Mouse (Mus musculus) embryonic facial prominence, embryonic 11.5 days (tissue): Measurements from ENCODE around the gene Zdhhc14. TPM values are rescaled to one million over a fixed set of nuclear protein-coding genes. Genes with fewer than 3 reads are reported as not detected.

ENCODE experiments used
- ATAC-seq: fragments of 200-750 bp; cut with Nextera tagmentation; replicated peaks from 2 replicates; pipeline ENCODE4 v1.8.0; 2017; ENCODE audit warnings: low read depth; ENCODE audit not compliant: insufficient number of reproducible peaks, low FRiP score, low TSS enrichment
- DNase-seq: peaks from one replicate; pipeline ENCODE4 v3.0.0-alpha.2; 2015; ENCODE audit warnings: low spot score
- H3K27ac ChIP-seq: fragments of 300-500 bp; sonication (generic); replicated peaks from 2 replicates; pipeline ENCODE4 v1.5.1; 2014; ENCODE audit warnings: mild to moderate bottlenecking, low read depth, low read length, control low read depth
- H3K27me3 ChIP-seq: fragments of 300-500 bp; sonication (generic); 2 replicates; pipeline ENCODE4 v1.6.1; 2014; ENCODE audit warnings: mild to moderate bottlenecking, low read length, moderate library complexity, mixed read lengths; ENCODE audit not compliant: control insufficient read depth, insufficient read depth
- H3K36me3 ChIP-seq: fragments of 300-500 bp; sonication (generic); replicated peaks from 2 replicates; pipeline ENCODE4 v1.6.1; 2014; ENCODE audit warnings: low read depth, mild to moderate bottlenecking, low read length, moderate library complexity, mixed read lengths; ENCODE audit not compliant: control insufficient read depth, insufficient read depth
- H3K4me1 ChIP-seq: fragments of 300-500 bp; sonication (generic); 2 replicates; pipeline ENCODE4 v1.6.1; 2014; ENCODE audit warnings: low read length, mixed read lengths; ENCODE audit not compliant: control insufficient read depth, insufficient read depth
- H3K4me2 ChIP-seq: fragments of 300-500 bp; sonication (generic); 2 replicates; pipeline ENCODE4 v1.6.1; 2014; ENCODE audit warnings: low read depth, mild to moderate bottlenecking, control low read depth, low read length, moderate library complexity
- H3K4me3 ChIP-seq: fragments of 300-500 bp; sonication (generic); 2 replicates; pipeline ENCODE4 v1.5.1; 2014; ENCODE audit warnings: low read depth, low read length, control low read depth
- H3K9ac ChIP-seq: fragments of 300-500 bp; sonication (generic); replicated peaks from 2 replicates; pipeline ENCODE4 v1.6.1; 2014; ENCODE audit warnings: mild to moderate bottlenecking, control low read depth, low read length
- H3K9me3 ChIP-seq: fragments of 300-500 bp; sonication (generic); replicated peaks from 2 replicates; pipeline ENCODE4 v1.6.1; 2016; ENCODE audit warnings: mild to moderate bottlenecking, low read length, inconsistent platforms, mixed read lengths; ENCODE audit not compliant: control insufficient read depth
- WGBS: fragments of 180-500 bp; shearing (Covaris S2); extraction: QIAGEN DNeasy Blood & Tissue Kit; methylation state at CpG from one replicate; pipeline ENCODE4 v1.1.7; 2014; 5-methylcytosine and 5-hydroxymethylcytosine counted together
- polyA plus RNA-seq: library from polyadenylated mRNA; unstranded; fragments of >200 nt; fragmentation: Nextera tagmentation; extraction: Ambion mirVana; gene quantifications from 2 replicates; pipeline ENCODE4 v1.2.1, GENCODE M21; 2014

The Zdhhc14 gene
- polyA plus RNA-seq, 1 experiment from 2014 or later, result 2.0 TPM

- no peaks in the 10 kb centered on the region for H3K36me3 ChIP-seq
- no peak overlapping the region for H3K4me2 ChIP-seq
- no peak overlapping the region for H3K9ac ChIP-seq
- 76% methylated on average over 8 of the region's 8 CpGs for WGBS
- H3K4me1 ChIP-seq, result no peaks in the 10 kb centered on the region
- DNase-seq (no peak), ATAC-seq (no peak)
- no peaks in the 10 kb centered on the region for H3K27me3 ChIP-seq
- H3K9me3 ChIP-seq, result no peaks in the 10 kb centered on the region
- H3K4me3 ChIP-seq, result no peak overlapping the region
- no peak overlapping the region for H3K27ac ChIP-seq
These were observed 174.3 kb downstream of the Zdhhc14 start for GRCm38 (mm10) chr17:5666652-5667051.

- 63% methylated on average over 3 of the region's 3 CpGs for WGBS
- Histone ChIP-seq H3K27me3 (no peaks in the 10 kb centered on the region), H3K9ac (no peak overlapping the region)
These were observed 176.1 kb downstream of the Zdhhc14 start for GRCm38 (mm10) chr17:5668456-5668855.

GRCm38 (mm10) chr17:5668981-5669380 is 176.6 kb downstream of the Zdhhc14 start:
- H3K4me2 ChIP-seq, result no peak overlapping the region
- no peak overlapping the region for H3K4me3 ChIP-seq
- DNase-seq (peak; percentile 12), ATAC-seq (no peak)
- no peaks in the 10 kb centered on the region for H3K36me3 ChIP-seq
- no peaks in the 10 kb centered on the region for H3K9me3 ChIP-seq
- H3K9ac ChIP-seq, result no peak overlapping the region
- no peaks in the 10 kb centered on the region for H3K27me3 ChIP-seq
- no peak overlapping the region for H3K27ac ChIP-seq
- WGBS, result 42% methylated on average over 7 of the region's 7 CpGs
- no peaks in the 10 kb centered on the region for H3K4me1 ChIP-seq

More at GRCm38 (mm10) chr17:5668456-5668855, 176.1 kb downstream of the Zdhhc14 start:
- Histone ChIP-seq H3K9me3 (no peaks in the 10 kb centered on the region), H3K4me3 (no peak overlapping the region), H3K36me3 (no peaks in the 10 kb centered on the region), H3K4me1 (no peaks in the 10 kb centered on the region), H3K27ac (no peak overlapping the region), H3K4me2 (no peak overlapping the region)
- DNase-seq (no peak), ATAC-seq (no peak)

- Histone ChIP-seq H3K27ac (no peak overlapping the region), H3K27me3 (no peaks in the 10 kb centered on the region), H3K4me2 (no peak overlapping the region), H3K4me3 (no peak overlapping the region), H3K9ac (no peak overlapping the region), H3K4me1 (no peaks in the 10 kb centered on the region), H3K9me3 (no peaks in the 10 kb centered on the region), H3K36me3 (no peaks in the 10 kb centered on the region)
- DNase-seq, result no peak
- 82% methylated on average over 8 of the region's 8 CpGs for WGBS
- ATAC-seq, result no peak
These were observed 183.6 kb downstream of the Zdhhc14 start for GRCm38 (mm10) chr17:5675951-5676350.

- H3K9me3 ChIP-seq, result no peaks in the 10 kb centered on the region
- ATAC-seq, result no peak
- H3K9ac ChIP-seq, result no peak overlapping the region
- no peak overlapping the region for H3K4me3 ChIP-seq
- WGBS, result 40% methylated on average over 1 of the region's 1 CpGs
- H3K4me1 ChIP-seq, result no peaks in the 10 kb centered on the region
- no peak overlapping the region for H3K27ac ChIP-seq
- H3K36me3 ChIP-seq, result no peaks in the 10 kb centered on the region
- no peaks in the 10 kb centered on the region for H3K27me3 ChIP-seq
- no peak overlapping the region for H3K4me2 ChIP-seq
- no peak for DNase-seq
These were observed 187.0 kb downstream of the Zdhhc14 start for GRCm38 (mm10) chr17:5679315-5679714.

- no peaks in the 10 kb centered on the region for H3K27me3 ChIP-seq
- H3K27ac ChIP-seq, result no peak overlapping the region
- DNase-seq (no peak), ATAC-seq (no peak)
- H3K9me3 ChIP-seq, result no peaks in the 10 kb centered on the region
- H3K4me2 ChIP-seq, result no peak overlapping the region
- H3K4me1 ChIP-seq, result no peaks in the 10 kb centered on the region
- H3K4me3 ChIP-seq, result no peak overlapping the region
- H3K36me3 ChIP-seq, result no peaks in the 10 kb centered on the region
- H3K9ac ChIP-seq, result no peak overlapping the region
- 92% methylated on average over 7 of the region's 7 CpGs for WGBS
These were observed 193.0 kb downstream of the Zdhhc14 start for GRCm38 (mm10) chr17:5685324-5685723.

GRCm38 (mm10) chr17:5687810-5688209 is 195.5 kb downstream of the Zdhhc14 start:
- 86% methylated on average over 4 of the region's 4 CpGs for WGBS
- Histone ChIP-seq H3K4me3 (no peak overlapping the region), H3K4me2 (no peak overlapping the region), H3K9me3 (no peaks in the 10 kb centered on the region), H3K9ac (no peak overlapping the region), H3K27me3 (no peaks in the 10 kb centered on the region), H3K36me3 (no peaks in the 10 kb centered on the region), H3K4me1 (no peaks in the 10 kb centered on the region), H3K27ac (no peak overlapping the region)
- ATAC-seq, result no peak
- DNase-seq, result no peak

GRCm38 (mm10) chr17:5688222-5688621 is 195.9 kb downstream of the Zdhhc14 start:
- ATAC-seq (no peak), DNase-seq (no peak)
- Histone ChIP-seq H3K4me2 (no peak overlapping the region), H3K9ac (no peak overlapping the region), H3K4me3 (no peak overlapping the region), H3K36me3 (no peaks in the 10 kb centered on the region), H3K4me1 (no peaks in the 10 kb centered on the region), H3K27ac (no peak overlapping the region), H3K9me3 (no peaks in the 10 kb centered on the region), H3K27me3 (no peaks in the 10 kb centered on the region)
- 81% methylated on average over 2 of the region's 2 CpGs for WGBS
